Mouse (Mus musculus): ENCODE data around the gene Lrrc8d. TPM values are rescaled to one million over a fixed set of nuclear protein-coding genes. Genes with fewer than 3 reads are reported as not detected.
A peak's percentile ranks its signal among the peaks of the same experiment; 100 is the strongest.

Gene Lrrc8d
- polyA plus RNA-seq, 1 experiment from 2014 or later, result 8.9 TPM

GRCm38 (mm10) chr5:105697886-105698285 lies 1.9 kb upstream of the Lrrc8d start:
- Histone ChIP-seq H3K27ac (ENCODE audit: low read length) (no peak overlapping the region), H3K4me3 (ENCODE audit: low read length) (no peak overlapping the region), H3K4me1 (ENCODE audit: control insufficient read depth, insufficient read depth, low read length) (0 out of 2 replicates have a peak, but pooled peaks cover 2% of the 10 kb centered on the region), H3K4me2 (ENCODE audit: low read depth, low read length) (no peak overlapping the region), H3K27me3 (replicated peaks; ENCODE audit: control insufficient read depth, insufficient read depth, low read length) (0 out of 2 replicates have a peak, but pooled peaks cover 3% of the 10 kb centered on the region), H3K9me3 (ENCODE audit: control insufficient read depth, low read length) (no peaks in the 10 kb centered on the region), H3K36me3 (ENCODE audit: control insufficient read depth, insufficient read depth, low read length) (no peaks in the 10 kb centered on the region), H3K9ac (ENCODE audit: low read depth, low read length) (no peak overlapping the region)
- 84% methylated on average over 3 of the region's 3 CpGs for WGBS
- ATAC-seq, result no peak

DNA sequence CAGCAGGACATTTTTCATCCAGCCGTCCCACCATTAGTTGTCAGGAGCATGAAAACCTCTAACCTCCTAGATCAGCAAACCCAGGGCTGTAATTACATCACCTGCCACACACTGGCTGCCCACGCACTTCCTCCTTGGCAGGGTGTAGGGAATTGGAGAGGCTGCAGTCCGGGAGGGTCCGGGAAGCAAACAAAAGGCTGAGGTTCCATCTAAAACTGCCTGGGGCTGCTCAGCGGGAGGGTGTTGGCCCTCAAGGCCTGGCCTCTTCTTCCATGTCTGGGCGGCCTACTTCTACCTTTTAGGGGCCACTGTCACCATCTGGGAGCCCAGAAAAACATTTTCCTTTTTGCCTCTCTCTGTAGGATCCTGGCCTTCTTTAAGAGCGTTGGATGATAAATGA lies 1.1 kb upstream of the Lrrc8d start:
- WGBS, result 27% methylated on average over 7 of the region's 7 CpGs
- Histone ChIP-seq H3K27me3 (replicated peaks; ENCODE audit: control insufficient read depth, insufficient read depth, low read length) (0 out of 2 replicates have a peak, but pooled peaks cover 3% of the 10 kb centered on the region), H3K4me1 (ENCODE audit: control insufficient read depth, insufficient read depth, low read length) (0 out of 2 replicates have a peak, but pooled peaks cover 10% of the 10 kb centered on the region), H3K4me3 (ENCODE audit: low read length) (peak overlapping the region; percentile 90), H3K27ac (ENCODE audit: low read length) (peak overlapping the region; percentile 95; the same call in 1 of the 2 replicates), H3K36me3 (ENCODE audit: control insufficient read depth, insufficient read depth, low read length) (no peaks in the 10 kb centered on the region), H3K9ac (ENCODE audit: low read depth, low read length) (peak overlapping the region; percentile 95), H3K4me2 (ENCODE audit: low read depth, low read length) (peak overlapping the region; percentile 87), H3K9me3 (ENCODE audit: control insufficient read depth, low read length) (no peaks in the 10 kb centered on the region)
- ATAC-seq, result no peak

DNA sequence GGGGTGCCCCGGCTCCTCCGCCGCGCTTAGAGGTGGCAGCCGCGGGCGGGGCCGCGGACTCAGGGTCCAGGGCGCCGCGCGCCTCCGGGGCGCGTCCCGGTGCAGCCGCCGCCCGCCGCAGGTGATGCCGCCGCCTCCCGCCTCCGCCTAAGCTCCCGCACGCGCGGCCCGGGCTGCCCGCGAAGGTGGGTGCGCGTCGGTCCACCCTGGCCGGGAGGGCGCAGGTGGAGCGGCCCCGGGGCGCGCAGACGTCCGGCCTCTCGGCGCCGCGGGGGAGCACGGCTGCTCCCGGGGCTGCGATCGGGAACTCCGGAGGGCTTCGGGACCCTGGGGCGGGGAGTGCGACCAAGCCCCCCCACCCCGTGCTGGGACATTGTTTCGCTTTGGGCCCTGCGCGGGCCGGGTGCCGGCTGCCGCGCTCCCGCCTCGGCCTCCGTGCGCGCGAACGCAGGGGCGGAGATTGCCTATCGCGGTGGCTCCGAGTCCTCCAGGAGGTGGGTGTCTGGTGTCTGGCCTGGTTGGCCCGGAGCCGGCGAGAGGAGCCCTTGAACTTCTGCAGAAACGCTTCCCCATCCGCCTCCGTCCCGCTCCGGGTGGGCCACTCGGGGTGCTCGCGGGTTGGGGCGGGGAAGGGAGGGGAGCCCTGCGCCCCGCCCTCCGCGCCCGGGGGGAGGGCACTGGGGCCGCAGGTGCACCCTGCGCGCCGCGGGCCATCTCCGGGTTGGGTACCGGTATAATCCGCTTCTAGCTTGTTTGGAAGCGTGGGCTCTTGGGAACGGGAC lies 492 bp downstream of the Lrrc8d start:
- ATAC-seq, result peak; percentile 78
- H3K27ac ChIP-seq (ENCODE audit: low read length), result peak overlapping the region; percentile 95
- 0 out of 2 replicates have a peak, but pooled peaks cover 3% of the 10 kb centered on the region for H3K27me3 ChIP-seq (replicated peaks; ENCODE audit: control insufficient read depth, insufficient read depth, low read length)
- peaks cover 23% of the 10 kb centered on the region for H3K4me1 ChIP-seq (ENCODE audit: control insufficient read depth, insufficient read depth, low read length)
- H3K4me3 ChIP-seq (ENCODE audit: low read length), result peak overlapping the region; percentile 90
- no peaks in the 10 kb centered on the region for H3K36me3 ChIP-seq (ENCODE audit: control insufficient read depth, insufficient read depth, low read length)
- no peaks in the 10 kb centered on the region for H3K9me3 ChIP-seq (ENCODE audit: control insufficient read depth, low read length)
- H3K4me2 ChIP-seq (ENCODE audit: low read depth, low read length), result peak overlapping the region; percentile 87
- WGBS, result under 1% methylated on average over 81 of the region's 101 CpGs
- peak overlapping the region; percentile 95 for H3K9ac ChIP-seq (ENCODE audit: low read depth, low read length)

GRCm38 (mm10) chr5:105701326-105701725 lies 1.6 kb downstream of the Lrrc8d start:
- ATAC-seq, result no peak
- peaks cover 23% of the 10 kb centered on the region for H3K4me1 ChIP-seq (ENCODE audit: control insufficient read depth, insufficient read depth, low read length)
- peak overlapping the region; percentile 95; the same call in 1 of the 2 replicates for H3K27ac ChIP-seq (ENCODE audit: low read length)

DNA sequence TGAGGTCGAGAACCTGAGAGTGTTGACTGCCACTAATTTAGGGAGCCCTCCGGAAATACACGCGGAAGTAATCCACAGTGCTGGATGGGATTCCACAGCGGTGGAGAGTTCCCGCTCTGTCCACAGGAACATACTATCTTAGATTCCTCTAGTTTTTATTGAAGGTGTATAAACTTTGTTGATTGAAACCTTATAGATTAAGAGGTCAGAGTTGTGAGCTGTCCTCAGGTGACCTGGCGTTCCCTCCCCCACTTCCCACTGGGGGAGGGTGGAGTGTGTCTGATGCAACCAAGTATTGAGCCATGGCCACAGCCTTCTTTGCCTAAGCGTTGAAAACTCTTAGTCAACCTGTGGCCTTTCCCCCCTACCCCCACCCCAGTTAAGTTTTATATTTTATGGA lies 2.1 kb downstream of the Lrrc8d start:
- H3K9ac ChIP-seq (ENCODE audit: low read depth, low read length), result no peak overlapping the region
- H3K27ac ChIP-seq (ENCODE audit: low read length), result no peak overlapping the region
- peaks cover 23% of the 10 kb centered on the region for H3K4me1 ChIP-seq (ENCODE audit: control insufficient read depth, insufficient read depth, low read length)
- peak overlapping the region; percentile 87 for H3K4me2 ChIP-seq (ENCODE audit: low read depth, low read length)
- H3K9me3 ChIP-seq (ENCODE audit: control insufficient read depth, low read length), result no peaks in the 10 kb centered on the region
- H3K4me3 ChIP-seq (ENCODE audit: low read length), result no peak overlapping the region
- ATAC-seq, result no peak
- no peaks in the 10 kb centered on the region for H3K36me3 ChIP-seq (ENCODE audit: control insufficient read depth, insufficient read depth, low read length)
- WGBS, result 57% methylated on average over 8 of the region's 8 CpGs
- 0 out of 2 replicates have a peak, but pooled peaks cover 3% of the 10 kb centered on the region for H3K27me3 ChIP-seq (replicated peaks; ENCODE audit: control insufficient read depth, insufficient read depth, low read length)

More at GRCm38 (mm10) chr5:105701326-105701725, 1.6 kb downstream of the Lrrc8d start:
- Histone ChIP-seq H3K4me2 (ENCODE audit: low read depth, low read length) (peak overlapping the region; percentile 87), H3K27me3 (replicated peaks; ENCODE audit: control insufficient read depth, insufficient read depth, low read length) (0 out of 2 replicates have a peak, but pooled peaks cover 3% of the 10 kb centered on the region), H3K36me3 (ENCODE audit: control insufficient read depth, insufficient read depth, low read length) (no peaks in the 10 kb centered on the region), H3K9me3 (ENCODE audit: control insufficient read depth, low read length) (no peaks in the 10 kb centered on the region), H3K9ac (ENCODE audit: low read depth, low read length) (peak overlapping the region; percentile 95; the same call in 1 of the 2 replicates), H3K4me3 (ENCODE audit: low read length) (peak overlapping the region; percentile 90)
- WGBS, result 57% methylated on average over 9 of the region's 9 CpGs

DNA sequence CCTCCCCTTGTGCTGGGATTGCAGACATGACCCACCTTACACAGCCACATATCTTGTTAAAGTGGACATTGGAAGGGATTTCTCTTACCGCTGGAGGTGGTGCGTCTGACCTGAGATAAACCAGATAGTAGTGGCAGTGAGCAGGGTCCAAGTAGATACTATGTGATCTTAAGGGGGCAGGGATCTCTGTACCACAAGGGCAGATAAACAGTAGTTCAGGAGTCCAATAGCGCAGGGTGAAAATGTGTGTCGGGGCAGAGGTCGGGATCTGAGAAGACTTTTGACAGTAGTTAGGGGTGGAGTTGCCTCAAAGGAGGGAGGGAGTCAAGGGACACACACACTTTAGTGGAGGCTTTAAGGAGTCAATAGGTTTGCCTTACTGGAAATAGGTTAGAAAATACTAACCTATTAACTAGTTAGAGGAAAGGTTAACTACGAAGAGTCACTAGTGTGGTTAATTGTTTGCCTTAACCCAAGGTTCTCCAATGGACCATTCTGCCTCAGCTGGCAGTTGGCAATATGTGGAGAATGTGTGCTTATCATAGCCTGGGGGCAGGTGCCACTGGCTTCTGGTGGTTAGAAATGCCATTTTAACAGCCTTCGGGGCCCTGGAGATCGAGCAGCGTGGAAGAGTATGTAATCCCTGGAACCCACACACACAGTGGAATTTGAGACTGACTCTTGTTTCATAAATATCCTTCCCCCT lies 3.0 kb downstream of the Lrrc8d start:
- H3K9me3 ChIP-seq (ENCODE audit: control insufficient read depth, low read length), result no peaks in the 10 kb centered on the region
- H3K4me2 ChIP-seq (ENCODE audit: low read depth, low read length), result peak overlapping the region; percentile 33
- ATAC-seq, result peak; percentile 39
- H3K27me3 ChIP-seq (replicated peaks; ENCODE audit: control insufficient read depth, insufficient read depth, low read length), result 0 out of 2 replicates have a peak, but pooled peaks cover 3% of the 10 kb centered on the region
- H3K9ac ChIP-seq (ENCODE audit: low read depth, low read length), result no peak overlapping the region
- WGBS, result 72% methylated on average over 9 of the region's 9 CpGs
- H3K4me3 ChIP-seq (ENCODE audit: low read length), result no peak overlapping the region
- H3K36me3 ChIP-seq (ENCODE audit: control insufficient read depth, insufficient read depth, low read length), result no peaks in the 10 kb centered on the region
- H3K27ac ChIP-seq (ENCODE audit: low read length), result peak overlapping the region; percentile 23
- H3K4me1 ChIP-seq (ENCODE audit: control insufficient read depth, insufficient read depth, low read length), result peaks cover 23% of the 10 kb centered on the region

DNA sequence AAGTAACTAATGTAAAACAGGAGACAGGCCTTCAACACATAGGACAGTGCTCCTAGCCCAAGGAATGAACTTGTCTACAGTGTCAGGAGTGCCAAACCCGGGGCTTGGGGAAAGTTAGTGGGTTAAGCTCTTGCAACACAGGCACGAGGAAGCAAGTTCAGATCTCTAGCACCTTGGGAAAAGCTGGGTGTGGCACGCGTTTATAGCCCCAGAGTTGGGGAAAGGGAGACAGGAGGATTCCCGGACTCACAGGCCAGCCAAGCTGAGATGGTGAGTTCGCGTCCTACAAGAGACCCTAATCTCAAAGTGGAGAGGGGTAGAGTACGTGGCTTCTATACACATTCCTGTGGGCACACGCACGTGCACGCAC lies 3.5 kb downstream of the Lrrc8d start:
- Histone ChIP-seq H3K9ac (ENCODE audit: low read depth, low read length) (no peak overlapping the region), H3K4me1 (ENCODE audit: control insufficient read depth, insufficient read depth, low read length) (peaks cover 23% of the 10 kb centered on the region), H3K9me3 (ENCODE audit: control insufficient read depth, low read length) (no peaks in the 10 kb centered on the region), H3K27me3 (replicated peaks; ENCODE audit: control insufficient read depth, insufficient read depth, low read length) (0 out of 2 replicates have a peak, but pooled peaks cover 3% of the 10 kb centered on the region), H3K27ac (ENCODE audit: low read length) (peak overlapping the region; percentile 23; the same call in 1 of the 2 replicates), H3K4me3 (ENCODE audit: low read length) (no peak overlapping the region), H3K36me3 (ENCODE audit: control insufficient read depth, insufficient read depth, low read length) (no peaks in the 10 kb centered on the region), H3K4me2 (ENCODE audit: low read depth, low read length) (no peak overlapping the region)
- 77% methylated on average over 11 of the region's 11 CpGs for WGBS
- ATAC-seq, result peak; percentile 2; the same call in 1 of the 2 replicates

DNA sequence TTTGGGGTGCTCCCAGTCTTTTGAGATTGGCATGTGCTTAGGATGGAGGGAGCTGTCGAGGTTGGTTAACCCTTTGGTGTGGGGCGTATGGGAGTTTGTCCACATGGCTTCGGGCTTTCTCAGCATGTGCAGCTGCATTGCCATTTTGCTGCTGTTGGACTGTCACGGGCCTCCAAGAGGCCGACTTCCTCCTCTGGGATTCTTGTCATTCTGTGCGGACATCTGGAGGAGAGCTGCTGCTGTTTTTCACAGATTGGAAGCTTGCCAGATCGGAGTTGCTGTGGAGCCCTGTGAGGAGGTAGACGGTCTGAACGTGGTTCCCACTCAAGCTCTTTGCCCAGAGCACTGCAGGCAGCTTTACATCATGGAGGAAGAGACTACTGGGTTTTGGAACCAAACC lies 4.8 kb downstream of the Lrrc8d start:
- 0 out of 2 replicates have a peak, but pooled peaks cover 1% of the 10 kb centered on the region for H3K27me3 ChIP-seq (replicated peaks; ENCODE audit: control insufficient read depth, insufficient read depth, low read length)
- H3K4me1 ChIP-seq (ENCODE audit: control insufficient read depth, insufficient read depth, low read length), result peaks cover 21% of the 10 kb centered on the region
- H3K9ac ChIP-seq (ENCODE audit: low read depth, low read length), result no peak overlapping the region
- no peak overlapping the region for H3K4me2 ChIP-seq (ENCODE audit: low read depth, low read length)
- H3K27ac ChIP-seq (ENCODE audit: low read length), result no peak overlapping the region
- H3K4me3 ChIP-seq (ENCODE audit: low read length), result no peak overlapping the region
- no peaks in the 10 kb centered on the region for H3K36me3 ChIP-seq (ENCODE audit: control insufficient read depth, insufficient read depth, low read length)
- no peaks in the 10 kb centered on the region for H3K9me3 ChIP-seq (ENCODE audit: control insufficient read depth, low read length)
- WGBS, result 37% methylated on average over 9 of the region's 9 CpGs
- ATAC-seq, result no peak

DNA sequence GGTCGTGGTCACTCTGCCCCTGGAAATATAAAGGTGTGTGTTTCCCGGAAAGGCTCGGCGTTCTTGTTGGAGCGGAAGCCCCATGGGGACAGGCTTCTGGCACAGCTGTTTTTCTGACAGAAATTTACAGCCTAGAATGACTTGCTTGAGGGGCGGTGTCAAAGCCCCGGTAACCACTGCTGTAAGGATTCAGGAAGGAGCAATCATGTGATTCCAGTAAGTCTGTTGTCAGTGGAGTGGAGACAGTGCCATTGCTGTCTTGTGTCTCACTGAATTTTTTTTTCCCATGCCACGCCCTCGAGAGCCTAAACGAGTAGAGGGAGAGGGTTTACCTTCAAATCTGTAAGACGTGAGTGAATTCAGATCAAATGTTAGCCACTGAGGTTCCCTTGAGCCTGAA lies 6.9 kb downstream of the Lrrc8d start:
- Histone ChIP-seq H3K4me3 (ENCODE audit: low read length) (no peak overlapping the region), H3K9me3 (ENCODE audit: control insufficient read depth, low read length) (no peaks in the 10 kb centered on the region), H3K27me3 (replicated peaks; ENCODE audit: control insufficient read depth, insufficient read depth, low read length) (no peaks in the 10 kb centered on the region), H3K4me1 (ENCODE audit: control insufficient read depth, insufficient read depth, low read length) (peaks cover 25% of the 10 kb centered on the region), H3K27ac (ENCODE audit: low read length) (no peak overlapping the region), H3K36me3 (ENCODE audit: control insufficient read depth, insufficient read depth, low read length) (no peaks in the 10 kb centered on the region), H3K9ac (ENCODE audit: low read depth, low read length) (no peak overlapping the region), H3K4me2 (ENCODE audit: low read depth, low read length) (no peak overlapping the region)
- ATAC-seq, result no peak
- WGBS, result 68% methylated on average over 11 of the region's 11 CpGs
